Mouse (Mus musculus) stomach, embryonic 16.5 days (tissue): ENCODE measurements around the gene Cdkn2b. TPM values are rescaled to one million over a fixed set of nuclear protein-coding genes. Genes with fewer than 3 reads are reported as not detected.

Experiments used
- ATAC-seq: fragments of 200-750 bp; cut with Nextera tagmentation; 2 replicates; pipeline ENCODE4 v1.8.0; 2017; ENCODE audit warnings: moderate number of reproducible peaks, moderate TSS enrichment; ENCODE audit not compliant: insufficient read depth, low FRiP score
- H3K27ac ChIP-seq: fragments of 300-500 bp; sonication (generic); 2 replicates; pipeline ENCODE4 v1.5.1; 2014; ENCODE audit warnings: low read length
- H3K27me3 ChIP-seq: fragments of 300-500 bp; sonication (generic); 2 replicates; pipeline ENCODE4 v1.6.1; 2014; ENCODE audit warnings: low read length, control low read depth, mixed read lengths; ENCODE audit not compliant: control insufficient read depth, insufficient read depth
- H3K36me3 ChIP-seq: fragments of 300-500 bp; sonication (generic); 2 replicates; pipeline ENCODE4 v1.6.1; 2014; ENCODE audit warnings: low read length; ENCODE audit not compliant: control insufficient read depth, insufficient read depth
- H3K4me1 ChIP-seq: fragments of 300-500 bp; sonication (generic); 2 replicates; pipeline ENCODE4 v1.6.1; 2014; ENCODE audit warnings: low read length, control low read depth, mixed read lengths; ENCODE audit not compliant: control insufficient read depth, insufficient read depth
- H3K4me2 ChIP-seq: fragments of 300-500 bp; sonication (generic); 2 replicates; pipeline ENCODE4 v1.6.1; 2014; ENCODE audit warnings: low read depth, low read length, mixed read lengths
- H3K4me3 ChIP-seq: fragments of 300-500 bp; sonication (generic); replicated peaks from 2 replicates; pipeline ENCODE4 v1.5.1; 2014; ENCODE audit warnings: mild to moderate bottlenecking, low read length
- H3K9ac ChIP-seq: fragments of 300-500 bp; sonication (generic); 2 replicates; pipeline ENCODE4 v1.6.1; 2014; ENCODE audit warnings: low read length
- H3K9me3 ChIP-seq: fragments of 300-500 bp; sonication (generic); replicated peaks from 2 replicates; pipeline ENCODE4 v1.6.1; 2016; ENCODE audit warnings: low read length, control low read depth; ENCODE audit not compliant: control insufficient read depth
- WGBS: fragments of 180-500 bp; shearing (Covaris S2); extraction: QIAGEN DNeasy Blood & Tissue Kit; methylation state at CpG from one replicate; pipeline ENCODE4 v1.1.7; 2014; 5-methylcytosine and 5-hydroxymethylcytosine counted together
- polyA plus RNA-seq: library from polyadenylated mRNA; unstranded; fragments of >200 nt; fragmentation: Nextera tagmentation; extraction: Ambion mirVana; gene quantifications from 2 replicates; pipeline ENCODE4 v1.2.1, GENCODE M21; 2015

Cdkn2b gene
- polyA plus RNA-seq, 1 experiment from 2014 or later: 11.6 TPM

GRCm38 (mm10) chr4:89279641-89280040 lies 31.2 kb downstream of the Cdkn2b start:
- no peak overlapping the region for H3K9ac ChIP-seq
- H3K4me1 ChIP-seq: no peaks in the 10 kb centered on the region
- WGBS: 6% methylated on average over 2 of the region's 2 CpGs
- H3K36me3 ChIP-seq: no peaks in the 10 kb centered on the region
- no peak overlapping the region for H3K4me2 ChIP-seq
- H3K4me3 ChIP-seq: no peak overlapping the region
- H3K27me3 ChIP-seq: peaks cover 77% of the 10 kb centered on the region
- no peaks in the 10 kb centered on the region for H3K9me3 ChIP-seq
- ATAC-seq: no peak
- H3K27ac ChIP-seq: no peak overlapping the region

GRCm38 (mm10) chr4:89277381-89277940 lies 33.4 kb downstream of the Cdkn2b start:
- Histone ChIP-seq H3K9ac (no peak overlapping the region), H3K9me3 (no peaks in the 10 kb centered on the region), H3K27ac (no peak overlapping the region), H3K36me3 (no peaks in the 10 kb centered on the region), H3K27me3 (peaks cover 82% of the 10 kb centered on the region), H3K4me2 (no peak overlapping the region), H3K4me3 (no peak overlapping the region), H3K4me1 (no peaks in the 10 kb centered on the region)
- no peak for ATAC-seq
- 4% methylated on average over 5 of the region's 5 CpGs for WGBS

GRCm38 (mm10) chr4:89276669-89277219 lies 34.1 kb downstream of the Cdkn2b start:
- no peaks in the 10 kb centered on the region for H3K36me3 ChIP-seq
- H3K4me2 ChIP-seq: no peak overlapping the region
- no peak overlapping the region for H3K27ac ChIP-seq
- H3K9me3 ChIP-seq: no peaks in the 10 kb centered on the region
- ATAC-seq: no peak
- H3K4me1 ChIP-seq: no peaks in the 10 kb centered on the region
- under 1% methylated on average over 37 of the region's 37 CpGs for WGBS
- peaks cover 79% of the 10 kb centered on the region for H3K27me3 ChIP-seq
- no peak overlapping the region for H3K9ac ChIP-seq
- no peak overlapping the region for H3K4me3 ChIP-seq

GRCm38 (mm10) chr4:89275811-89276584 lies 34.8 kb downstream of the Cdkn2b start:
- H3K4me2 ChIP-seq: no peak overlapping the region
- no peak overlapping the region for H3K9ac ChIP-seq
- H3K36me3 ChIP-seq: no peaks in the 10 kb centered on the region
- H3K4me3 ChIP-seq: no peak overlapping the region
- H3K9me3 ChIP-seq: no peaks in the 10 kb centered on the region
- no peak for ATAC-seq
- H3K27me3 ChIP-seq: peaks cover 82% of the 10 kb centered on the region
- H3K4me1 ChIP-seq: no peaks in the 10 kb centered on the region
- WGBS: 2% methylated on average over 25 of the region's 25 CpGs
- H3K27ac ChIP-seq: no peak overlapping the region

- Histone ChIP-seq H3K4me1 (no peaks in the 10 kb centered on the region), H3K4me2 (no peak overlapping the region), H3K36me3 (no peaks in the 10 kb centered on the region), H3K27ac (no peak overlapping the region), H3K4me3 (no peak overlapping the region), H3K27me3 (peaks cover 82% of the 10 kb centered on the region), H3K9ac (no peak overlapping the region), H3K9me3 (no peaks in the 10 kb centered on the region)
- ATAC-seq: no peak
- 1% methylated on average over 24 of the region's 24 CpGs for WGBS
Observed at GRCm38 (mm10) chr4:89274829-89275548, 35.9 kb downstream of the Cdkn2b start.

GRCm38 (mm10) chr4:89274006-89274405 lies 36.8 kb downstream of the Cdkn2b start:
- ATAC-seq: no peak
- WGBS: 2% methylated on average over 14 of the region's 14 CpGs

GRCm38 (mm10) chr4:89273585-89273984 lies 37.3 kb downstream of the Cdkn2b start:
- WGBS: 1% methylated on average over 9 of the region's 9 CpGs
- peak overlapping the region; percentile 0; the same call in 1 of the 2 replicates for H3K4me2 ChIP-seq
- no peaks in the 10 kb centered on the region for H3K36me3 ChIP-seq
- no peak overlapping the region for H3K27ac ChIP-seq
- no peak overlapping the region for H3K4me3 ChIP-seq
- H3K4me1 ChIP-seq: no peaks in the 10 kb centered on the region
- H3K27me3 ChIP-seq: peaks cover 68% of the 10 kb centered on the region
- 0 out of 2 replicates have a peak, but pooled peaks have one; percentile 13 for ATAC-seq
- H3K9ac ChIP-seq: no peak overlapping the region
- H3K9me3 ChIP-seq: no peaks in the 10 kb centered on the region

More at GRCm38 (mm10) chr4:89274006-89274405, 36.8 kb downstream of the Cdkn2b start:
- Histone ChIP-seq H3K9ac (no peak overlapping the region), H3K9me3 (no peaks in the 10 kb centered on the region), H3K36me3 (no peaks in the 10 kb centered on the region), H3K27ac (no peak overlapping the region), H3K4me1 (no peaks in the 10 kb centered on the region), H3K4me3 (no peak overlapping the region), H3K27me3 (peaks cover 73% of the 10 kb centered on the region), H3K4me2 (peak overlapping the region; percentile 0; the same call in 1 of the 2 replicates)

GRCm38 (mm10) chr4:89272961-89273540 lies 37.8 kb downstream of the Cdkn2b start:
- Histone ChIP-seq H3K27me3 (peaks cover 65% of the 10 kb centered on the region), H3K9me3 (no peaks in the 10 kb centered on the region)

More at GRCm38 (mm10) chr4:89272961-89273540, 37.8 kb downstream of the Cdkn2b start:
- Histone ChIP-seq H3K4me3 (no peak overlapping the region), H3K9ac (no peak overlapping the region), H3K4me1 (no peaks in the 10 kb centered on the region), H3K4me2 (no peak overlapping the region), H3K27ac (no peak overlapping the region), H3K36me3 (no peaks in the 10 kb centered on the region)
- 0 out of 2 replicates have a peak, but pooled peaks have one; percentile 10 for ATAC-seq
- WGBS: 2% methylated on average over 20 of the region's 20 CpGs
